Mouse (Mus musculus): Measurements from ENCODE around the gene Tns3. TPM values are rescaled to one million over a fixed set of nuclear protein-coding genes. Genes with fewer than 3 reads are reported as not detected.
A peak's percentile ranks its signal among the peaks of the same experiment; 100 is the strongest.

The Tns3 gene
- total and polyA plus RNA-seq, 2 experiments = 12.8 to 15.3 TPM

DNA sequence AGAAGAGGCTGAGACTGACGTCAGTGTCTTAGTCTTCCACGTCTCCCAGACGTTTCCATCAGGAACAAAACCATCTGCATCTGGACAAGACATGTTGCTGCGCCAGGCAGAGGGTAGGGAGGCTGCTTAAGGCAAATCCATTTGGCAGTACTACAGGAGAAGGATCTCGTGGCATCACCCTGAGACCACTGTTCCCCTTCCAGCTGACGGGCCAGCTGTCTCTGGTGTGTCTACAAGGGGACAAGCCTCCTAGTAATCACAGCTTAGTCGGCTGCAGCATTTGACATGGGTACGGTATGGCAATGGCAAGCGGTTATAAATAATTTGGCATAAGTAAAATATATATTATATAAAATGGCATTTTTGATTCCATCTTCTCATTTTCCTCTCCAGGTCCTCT lies 230.9 kb downstream of the Tns3 start:
- H3K4me3 ChIP-seq (ENCODE audit: insufficient read depth, low read depth, low read length) = no peak overlapping the region
- 94% methylated on average over 9 of the region's 9 CpGs for WGBS
- H3K79me2 ChIP-seq (ENCODE audit: control insufficient read depth, insufficient read depth, low read length) = no peaks in the 10 kb centered on the region
- DNase-seq (ENCODE audit: extremely low read depth, low read depth, low spot score) = no peak
- no peaks in the 10 kb centered on the region for H3K4me1 ChIP-seq (ENCODE audit: control insufficient read depth, insufficient read depth, low read length)
- no peaks in the 10 kb centered on the region for H3K27me3 ChIP-seq (ENCODE audit: control insufficient read depth, insufficient read depth, low read length)
- no peak overlapping the region for H3K27ac ChIP-seq (replicated peaks; ENCODE audit: insufficient read depth, low read depth, low read length)
- H3K36me3 ChIP-seq (ENCODE audit: control insufficient read depth, insufficient read depth, low read length) = peaks cover 31% of the 10 kb centered on the region
- H3K9ac ChIP-seq (ENCODE audit: low read depth, low read length) = no peak overlapping the region
- TF ChIP-seq CTCF (IDR thresholded peaks at IDR 0.05; ENCODE audit: low read depth, low read length) (no peak), POLR2A (IDR thresholded peaks at IDR 0.05; ENCODE audit: extremely low read depth, insufficient read depth, low read length) (no peak)

- Histone ChIP-seq H3K36me3 (ENCODE audit: control insufficient read depth, insufficient read depth, low read length) (peaks cover 31% of the 10 kb centered on the region), H3K27ac (replicated peaks; ENCODE audit: insufficient read depth, low read depth, low read length) (no peak overlapping the region), H3K9ac (ENCODE audit: low read depth, low read length) (no peak overlapping the region), H3K79me2 (ENCODE audit: control insufficient read depth, insufficient read depth, low read length) (no peaks in the 10 kb centered on the region), H3K27me3 (ENCODE audit: control insufficient read depth, insufficient read depth, low read length) (no peaks in the 10 kb centered on the region), H3K4me3 (ENCODE audit: insufficient read depth, low read depth, low read length) (no peak overlapping the region), H3K4me1 (ENCODE audit: control insufficient read depth, insufficient read depth, low read length) (no peaks in the 10 kb centered on the region)
- WGBS = 92% methylated on average over 8 of the region's 8 CpGs
- TF ChIP-seq CTCF (IDR thresholded peaks at IDR 0.05; ENCODE audit: low read depth, low read length) (no peak), POLR2A (IDR thresholded peaks at IDR 0.05; ENCODE audit: extremely low read depth, insufficient read depth, low read length) (no peak)
- no peak for DNase-seq (ENCODE audit: extremely low read depth, low read depth, low spot score)
These were observed 231.4 kb downstream of the Tns3 start for GRCm38 (mm10) chr11:8432941-8433340.

DNA sequence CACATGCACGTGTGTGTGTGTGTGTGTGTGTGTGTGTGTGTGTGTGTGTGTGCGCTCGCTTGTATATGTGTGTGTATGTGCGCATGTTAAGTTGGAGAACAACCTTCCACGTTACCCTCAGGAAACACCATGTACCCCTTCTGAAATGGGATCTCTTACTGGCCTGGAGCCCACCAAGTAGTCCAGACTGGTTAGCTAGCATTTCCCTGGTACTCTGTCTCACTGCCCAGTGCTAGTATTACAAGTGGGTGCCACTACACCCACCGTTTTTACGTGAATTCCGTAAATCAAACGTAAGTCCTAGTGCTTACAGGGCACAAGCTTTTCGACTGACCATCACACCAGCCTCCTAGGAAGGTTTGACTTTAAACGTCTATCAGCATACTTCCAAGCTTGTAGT lies 236.7 kb downstream of the Tns3 start:
- Histone ChIP-seq H3K9ac (ENCODE audit: low read depth, low read length) (no peak overlapping the region), H3K4me3 (ENCODE audit: insufficient read depth, low read depth, low read length) (no peak overlapping the region), H3K4me1 (ENCODE audit: control insufficient read depth, insufficient read depth, low read length) (peaks cover 2% of the 10 kb centered on the region; the same call in 1 of the 2 replicates), H3K27ac (replicated peaks; ENCODE audit: insufficient read depth, low read depth, low read length) (no peak overlapping the region), H3K79me2 (ENCODE audit: control insufficient read depth, insufficient read depth, low read length) (no peaks in the 10 kb centered on the region), H3K36me3 (ENCODE audit: control insufficient read depth, insufficient read depth, low read length) (peaks cover 11% of the 10 kb centered on the region; the same call in 1 of the 2 replicates), H3K27me3 (ENCODE audit: control insufficient read depth, insufficient read depth, low read length) (no peaks in the 10 kb centered on the region)
- DNase-seq (ENCODE audit: extremely low read depth, low read depth, low spot score) = no peak
- no peak for TF ChIP-seq POLR2A (IDR thresholded peaks at IDR 0.05; ENCODE audit: extremely low read depth, insufficient read depth, low read length)
- TF ChIP-seq CTCF (IDR thresholded peaks at IDR 0.05; ENCODE audit: low read depth, low read length) = no peak
- WGBS = 82% methylated on average over 11 of the region's 11 CpGs

GRCm38 (mm10) chr11:8425226-8425570 lies 239.1 kb downstream of the Tns3 start:
- DNase-seq (ENCODE audit: extremely low read depth, low read depth, low spot score) = no peak
- no peaks in the 10 kb centered on the region for H3K27me3 ChIP-seq (ENCODE audit: control insufficient read depth, insufficient read depth, low read length)
- no peak overlapping the region for H3K4me3 ChIP-seq (ENCODE audit: insufficient read depth, low read depth, low read length)
- WGBS = 85% methylated on average over 5 of the region's 5 CpGs
- H3K9ac ChIP-seq (ENCODE audit: low read depth, low read length) = no peak overlapping the region
- TF ChIP-seq CTCF (IDR thresholded peaks at IDR 0.05; ENCODE audit: low read depth, low read length) = no peak
- H3K4me1 ChIP-seq (ENCODE audit: control insufficient read depth, insufficient read depth, low read length) = peaks cover 2% of the 10 kb centered on the region; the same call in 1 of the 2 replicates
- no peaks in the 10 kb centered on the region for H3K79me2 ChIP-seq (ENCODE audit: control insufficient read depth, insufficient read depth, low read length)
- peak overlapping the region; percentile 30; the same call in 1 of the 2 replicates for H3K27ac ChIP-seq (replicated peaks; ENCODE audit: insufficient read depth, low read depth, low read length)
- H3K36me3 ChIP-seq (ENCODE audit: control insufficient read depth, insufficient read depth, low read length) = no peaks in the 10 kb centered on the region

DNA sequence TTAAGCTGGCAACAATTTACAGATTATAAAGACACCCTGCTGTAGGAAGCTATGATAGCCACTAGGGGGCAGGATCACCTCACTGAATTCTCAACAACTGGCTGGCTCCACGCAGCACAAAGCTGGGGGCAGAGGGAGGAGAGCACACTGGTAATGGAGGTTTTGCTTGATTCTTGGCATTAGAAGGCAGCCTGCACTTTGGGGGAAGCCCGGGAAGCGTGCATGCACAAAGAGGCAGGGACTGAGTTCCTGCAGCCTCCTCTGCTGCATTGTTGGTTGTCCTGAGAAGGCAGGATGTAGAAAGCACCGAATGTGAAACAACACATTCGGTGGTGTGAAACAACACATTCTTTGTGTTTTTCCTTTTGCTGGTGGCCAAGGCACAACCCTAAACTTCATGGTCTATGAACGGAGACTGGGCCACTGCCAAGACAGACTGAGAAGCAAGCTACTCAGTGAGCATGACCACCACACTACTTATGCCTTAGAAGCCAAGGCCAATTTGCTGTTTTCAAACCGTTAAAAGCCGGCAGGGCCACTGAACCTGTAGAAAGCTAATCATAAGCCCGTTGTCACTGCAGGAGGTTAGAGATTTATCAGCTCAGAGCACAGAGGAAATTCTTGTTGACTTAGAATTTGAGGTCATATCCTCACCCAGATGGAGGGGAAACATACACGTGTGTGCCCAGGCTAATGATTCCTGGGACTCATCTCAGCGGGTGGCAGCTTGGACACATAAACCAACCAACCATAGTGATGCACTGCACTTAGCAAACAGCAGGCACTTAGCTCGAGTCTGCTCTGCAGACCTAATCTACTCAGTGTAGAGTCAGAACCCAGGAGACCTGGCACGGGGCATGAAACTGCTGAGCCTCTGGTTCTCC lies 239.8 kb downstream of the Tns3 start:
- Histone ChIP-seq H3K79me2 (ENCODE audit: control insufficient read depth, insufficient read depth, low read length) (no peaks in the 10 kb centered on the region), H3K27ac (replicated peaks; ENCODE audit: insufficient read depth, low read depth, low read length) (peak overlapping the region; percentile 30; the same call in 1 of the 2 replicates), H3K36me3 (ENCODE audit: control insufficient read depth, insufficient read depth, low read length) (no peaks in the 10 kb centered on the region), H3K27me3 (ENCODE audit: control insufficient read depth, insufficient read depth, low read length) (no peaks in the 10 kb centered on the region), H3K4me3 (ENCODE audit: insufficient read depth, low read depth, low read length) (no peak overlapping the region), H3K9ac (ENCODE audit: low read depth, low read length) (0 out of 2 replicates have a peak overlapping the region, but pooled peaks have one; percentile 1), H3K4me1 (ENCODE audit: control insufficient read depth, insufficient read depth, low read length) (peaks cover 2% of the 10 kb centered on the region; the same call in 1 of the 2 replicates)
- peak; percentile 46 for DNase-seq (ENCODE audit: extremely low read depth, low read depth, low spot score)
- WGBS = 23% methylated on average over 13 of the region's 13 CpGs
- TF ChIP-seq POLR2A (IDR thresholded peaks at IDR 0.05; ENCODE audit: extremely low read depth, insufficient read depth, low read length) (no peak), CTCF (IDR thresholded peaks at IDR 0.05; ENCODE audit: low read depth, low read length) (peak; percentile 82)
